Mouse (Mus musculus) lung, postnatal 36 days (tissue): ENCODE measurements around the gene Lancl3.
A peak's percentile ranks its signal among the peaks of the same experiment; 100 is the strongest.

ENCODE experiments used
- DNase-seq: peaks from one replicate; pipeline ENCODE4 v3.0.0; 2022; ENCODE audit warnings: mixed read lengths

The Lancl3 gene

GRCm38 (mm10) chrX:9199761-9200371 is at the start of gene Lancl3:
Gene Lancl3 (plus strand): TSS chrX:9199902.
- DNase-seq = peak; percentile 21

- no peak for DNase-seq
These were observed 20.7 kb upstream of the Lancl3 start for GRCm38 (mm10) chrX:9179011-9179410.

- DNase-seq = no peak
These were observed 18.1 kb upstream of the Lancl3 start for GRCm38 (mm10) chrX:9181570-9181969.

GRCm38 (mm10) chrX:9200380-9200917 is 747 bp downstream of the Lancl3 start:
- DNase-seq = no peak

GRCm38 (mm10) chrX:9201954-9202353 is 2.3 kb downstream of the Lancl3 start:
- DNase-seq = no peak

GRCm38 (mm10) chrX:9202781-9203405 is 3.2 kb downstream of the Lancl3 start:
- no peak for DNase-seq

GRCm38 (mm10) chrX:9205121-9205520 is 5.4 kb downstream of the Lancl3 start:
- DNase-seq = no peak

GRCm38 (mm10) chrX:9216244-9216643 is 16.5 kb downstream of the Lancl3 start:
- DNase-seq = no peak

GRCm38 (mm10) chrX:9219570-9219969 is 19.9 kb downstream of the Lancl3 start:
- DNase-seq = peak; percentile 4

GRCm38 (mm10) chrX:9221206-9221605 is 21.5 kb downstream of the Lancl3 start:
- DNase-seq = peak; percentile 72

- DNase-seq = no peak
These were observed 22.0 kb downstream of the Lancl3 start for GRCm38 (mm10) chrX:9221736-9222135.

- DNase-seq = peak; percentile 23
These were observed 22.9 kb downstream of the Lancl3 start for GRCm38 (mm10) chrX:9222412-9223221.

GRCm38 (mm10) chrX:9227105-9227504 is 27.4 kb downstream of the Lancl3 start:
- no peak for DNase-seq

GRCm38 (mm10) chrX:9240737-9241591 is 41.3 kb downstream of the Lancl3 start:
- no peak for DNase-seq

- DNase-seq = no peak
These were observed 43.7 kb downstream of the Lancl3 start for GRCm38 (mm10) chrX:9243381-9243864.

GRCm38 (mm10) chrX:9244603-9245336 is 45.1 kb downstream of the Lancl3 start:
- DNase-seq = no peak

GRCm38 (mm10) chrX:9248911-9249310 is 49.2 kb downstream of the Lancl3 start:
- DNase-seq = no peak

- DNase-seq = no peak
These were observed 54.3 kb downstream of the Lancl3 start for GRCm38 (mm10) chrX:9253990-9254389.

GRCm38 (mm10) chrX:9254901-9255300 is 55.2 kb downstream of the Lancl3 start:
- DNase-seq = no peak

- no peak for DNase-seq
These were observed 57.1 kb downstream of the Lancl3 start, which contains the start of gene Gm14862 for GRCm38 (mm10) chrX:9256766-9257165. Gene Gm14862 (minus strand): TSS chrX:9256899.

GRCm38 (mm10) chrX:9257831-9258230 is 58.1 kb downstream of the Lancl3 start:
- no peak for DNase-seq

- no peak for DNase-seq
These were observed 59.6 kb downstream of the Lancl3 start for GRCm38 (mm10) chrX:9259267-9259666.
